Mouse (Mus musculus) subcutaneous adipose tissue, adult 2 months (tissue): Measurements from ENCODE around the gene Mycbp2. TPM values are rescaled to one million over a fixed set of nuclear protein-coding genes. Genes with fewer than 3 reads are reported as not detected.

Experiments
- polyA plus RNA-seq: library from polyadenylated mRNA; depleted of rRNA; stranded (reverse); fragments of >200 nt; gene quantifications from 2 replicates; pipeline ENCODE4 v1.2.3, GENCODE M21; 2012; ENCODE audit warnings: low replicate concordance; rRNA removed

Gene Mycbp2
- 39.2 and 57.7 TPM in 2 replicates for polyA plus RNA-seq

GRCm38 (mm10) chr14:103346729-103347505 lies at the start of gene Mycbp2:
Gene Mycbp2 (minus strand): TSS chr14:103346814.

GRCm38 (mm10) chr14:103099238-103099933 lies 247.2 kb downstream of the Mycbp2 start, which contains the start of gene Fbxl3:
Gene Fbxl3 (minus strand): TSS chr14:103099566.

GRCm38 (mm10) chr14:103069864-103070611 lies 276.6 kb downstream of the Mycbp2 start, which contains the start of gene Cln5:
Gene Cln5 (plus strand): TSS chr14:103070216.

Other genes with a start within 250 kb of the Mycbp2 start
- gene Fbxl3, start 247.2 kb downstream of the Mycbp2 start, polyA plus RNA-seq = 89.8 and 120 TPM in 2 replicates
- 0.20 and 0.32 TPM in 2 replicates for gene Scel, start 166.5 kb upstream of the Mycbp2 start, polyA plus RNA-seq